Comparison of ENCODE assay signal across 8 mouse cellular contexts in genomic region chr8:61894062-61894461, GRCm38 (mm10). TPM values are rescaled to one million over a fixed set of nuclear protein-coding genes. Genes with fewer than 3 reads are reported as not detected.
DNase-seq lines count a peak whose midpoint lies in the region; ATAC-seq and TF ChIP-seq lines count a peak whose summit lies in the region.

No protein-coding gene starts in this region.

- H3K27ac ChIP-seq in intestine, postnatal 0 days (ENCODE audit: low read depth, low read length): no peak overlapping the region
- no peak overlapping the region for H3K27ac ChIP-seq in intestine, embryonic 15.5 days

- H3K9ac ChIP-seq in intestine, postnatal 0 days (ENCODE audit: low read depth, low read length): no peak overlapping the region
- H3K9ac ChIP-seq in intestine, embryonic 15.5 days: no peak overlapping the region

- H3K27me3 ChIP-seq in intestine, postnatal 0 days (replicated peaks; ENCODE audit: control insufficient read depth, insufficient read depth, low read length): no peaks in the 10 kb centered on the region
- no peaks in the 10 kb centered on the region for H3K27me3 ChIP-seq in intestine, embryonic 15.5 days (replicated peaks)

- intact Hi-C loops in left cerebral cortex, postnatal 10 days (cut with DNase I): loop anchor here (10.0 kb wide), 1 partner anchor 141 kb away; no protein-coding TSS in a partner anchor

- H3K4me3 ChIP-seq in intestine, postnatal 0 days (ENCODE audit: low read depth, low read length): no peak overlapping the region
- no peak overlapping the region for H3K4me3 ChIP-seq in intestine, embryonic 15.5 days (replicated peaks)

- peak; percentile 78 for TF ChIP-seq CTCF in intestine, postnatal 0 days (IDR thresholded peaks at IDR 0.05; ENCODE audit: low read depth)

- H3K36me3 ChIP-seq in intestine, postnatal 0 days (ENCODE audit: control insufficient read depth, insufficient read depth): no peaks in the 10 kb centered on the region
- no peaks in the 10 kb centered on the region for H3K36me3 ChIP-seq in intestine, embryonic 15.5 days

- peak; percentile 46 for DNase-seq in Muller cell, postnatal 12 days (ENCODE audit: inconsistent ontology term)
- peak; percentile 78 for DNase-seq in heart, postnatal 4 days
- DNase-seq in left cerebral cortex, postnatal 10 days (ENCODE audit: extremely low spot score in 1 of 2, low spot score in 2 of 2): peak; percentile 29 to 30
- peak; percentile 75 for DNase-seq in retina, embryonic 14.5 days (ENCODE audit: low spot score)
- DNase-seq in natural killer cell, adult 2 months (ENCODE audit: low spot score in 2 of 2): no peak

- no peaks in the 10 kb centered on the region for H3K9me3 ChIP-seq in intestine, postnatal 0 days (ENCODE audit: control insufficient read depth)
- no peaks in the 10 kb centered on the region for H3K9me3 ChIP-seq in intestine, embryonic 15.5 days

- no peak for ATAC-seq in intestine, postnatal 0 days
- no peak for ATAC-seq in intestine, embryonic 15.5 days
- ATAC-seq in common myeloid progenitor, adult 5-6 weeks (replicated peaks; ENCODE audit: low read depth, poor library complexity, severe bottlenecking): peak; percentile 97

- 57% methylated on average over 2 of the region's 2 CpGs for WGBS in intestine, postnatal 0 days
- WGBS in intestine, embryonic 15.5 days: 48% methylated on average over 2 of the region's 2 CpGs

- H3K4me2 ChIP-seq in intestine, postnatal 0 days (replicated peaks; ENCODE audit: low read depth): no peak overlapping the region
- H3K4me2 ChIP-seq in intestine, embryonic 15.5 days (replicated peaks): no peak overlapping the region

- no peaks in the 10 kb centered on the region for H3K4me1 ChIP-seq in intestine, postnatal 0 days (replicated peaks; ENCODE audit: control insufficient read depth, insufficient read depth, low read length)
- no peaks in the 10 kb centered on the region for H3K4me1 ChIP-seq in intestine, embryonic 15.5 days (replicated peaks)

RNA-seq across cellular contexts. Expression of gene Palld, which starts 8.4 kb away (rescaled TPM):
- polyA plus RNA-seq in intestine, postnatal 0 days (2015; fragmentation: Nextera tagmentation; extraction: Ambion mirVana): 62.3 and 73.8 TPM in 2 replicates
- 76.0 and 81.9 TPM in 2 replicates for polyA plus RNA-seq in intestine, embryonic 15.5 days (2015; fragmentation: Nextera tagmentation; extraction: Ambion mirVana)
- total RNA-seq in common myeloid progenitor, adult 5-6 weeks (2017): 0.46 and 0.58 TPM in 2 replicates
- total RNA-seq in heart, postnatal 4 days (2021): 100 to 1,000 TPM; 311 to 316 TPM
- total RNA-seq in left cerebral cortex, postnatal 10 days (2021): 1 to 10 TPM; 5.2 to 6.8 TPM

RNA-seq across cellular contexts. Expression of gene Ddx60, which starts 33.8 kb away (rescaled TPM):
- polyA plus RNA-seq in intestine, postnatal 0 days (2015; fragmentation: Nextera tagmentation; extraction: Ambion mirVana): 44.8 and 47.9 TPM in 2 replicates
- 0.56 and 1.5 TPM in 2 replicates for polyA plus RNA-seq in intestine, embryonic 15.5 days (2015; fragmentation: Nextera tagmentation; extraction: Ambion mirVana)
- 10.3 and 13.2 TPM in 2 replicates for total RNA-seq in common myeloid progenitor, adult 5-6 weeks (2017)
- 1 to 10 TPM; 1.5 to 2.3 TPM for total RNA-seq in heart, postnatal 4 days (2021)
- total RNA-seq in left cerebral cortex, postnatal 10 days (2021): under 1 TPM; 0.09 to 0.34 TPM

Comparison
In these comparisons a context has a peak if more than half of its experiments do, and no peak if none do; other contexts are left out.
1. DNase-seq: peak in Muller cell, postnatal 12 days (single experiment), heart, postnatal 4 days (single experiment), left cerebral cortex, postnatal 10 days (2 of 2) and retina, embryonic 14.5 days (single experiment); none in natural killer cell, adult 2 months (0 of 2).
2. RNA of gene Palld, which starts 8.4 kb away (total RNA-seq): 311 to 316 TPM in heart, postnatal 4 days; 5.2 to 6.8 TPM in left cerebral cortex, postnatal 10 days and 0.46 to 0.58 TPM in common myeloid progenitor, adult 5-6 weeks; every median in the first group is over 10 times any median in the second.